Mouse (Mus musculus) adipocyte (in vitro differentiated cells): ENCODE data around the gene Tex264.
"Not testable (repeated sequence)": the region's sequence is repeated elsewhere in the genome, so short reads cannot be mapped to it uniquely, and the experiment has no call there.

Experiments used
- DNase-seq: peaks from one replicate; pipeline ENCODE4 v3.0.0-alpha.2; 2016; ENCODE audit warnings: low spot score

Gene Tex264

DNA sequence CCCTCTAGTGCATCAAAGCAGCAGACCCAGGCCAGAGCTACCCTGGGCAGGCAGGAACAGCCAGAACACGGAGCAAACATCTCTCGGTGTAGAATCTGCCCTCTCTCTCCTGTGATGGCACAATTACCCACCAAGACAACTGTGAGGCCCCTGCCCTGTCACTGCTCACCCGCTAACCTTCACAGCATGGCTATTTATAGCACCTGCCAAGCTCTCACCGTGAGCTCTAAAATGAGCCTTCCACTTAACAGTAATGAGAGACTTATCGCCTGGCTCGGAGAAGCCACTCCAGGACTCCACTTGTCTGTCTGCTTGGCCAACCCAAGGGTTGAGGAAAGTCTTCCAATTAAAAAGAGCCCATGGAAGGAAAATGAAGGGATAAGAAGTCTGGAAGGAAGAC is 22.5 kb downstream of the Tex264 start:
- no peak for DNase-seq

DNA sequence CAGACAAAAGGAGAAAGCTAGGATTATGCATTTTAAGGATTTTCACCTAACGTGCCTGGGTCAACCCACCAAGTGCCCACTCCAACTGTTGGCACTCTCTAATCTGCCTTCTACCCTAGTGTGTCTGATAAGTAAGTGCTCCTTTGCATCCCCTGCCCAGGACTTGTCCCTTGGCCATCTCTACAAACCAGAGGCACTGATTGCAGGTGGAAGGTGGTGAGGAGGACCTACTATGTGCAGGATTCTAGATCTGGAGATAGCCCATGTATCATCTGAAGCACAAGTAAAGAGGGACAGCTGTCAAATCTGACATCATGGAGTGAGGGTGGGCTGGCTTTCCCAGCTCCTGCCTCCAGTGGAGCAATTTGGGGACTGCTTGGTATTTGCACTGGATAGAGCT is 25.8 kb downstream of the Tex264 start:
- no peak for DNase-seq

- no peak for DNase-seq
Observed at GRCm38 (mm10) chr9:106659441-106659840, 26.3 kb downstream of the Tex264 start.

DNA sequence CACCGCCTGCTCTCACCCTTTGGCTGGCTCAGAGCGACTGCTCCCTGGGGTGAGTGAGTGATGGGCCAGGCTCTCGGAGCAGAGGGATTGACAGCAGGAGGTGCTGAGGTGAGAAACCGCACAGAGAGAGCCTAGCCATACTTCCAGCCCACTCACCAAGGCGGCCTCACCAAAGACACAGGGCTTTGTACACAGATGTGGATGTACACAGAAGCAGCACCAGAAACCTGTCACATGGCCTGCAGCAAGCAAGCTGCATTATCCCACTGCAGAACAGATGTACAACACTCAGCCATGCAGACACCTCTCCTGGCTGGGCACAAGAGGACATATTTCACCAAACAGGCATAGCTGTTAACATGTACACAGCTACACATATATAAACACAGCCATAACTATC is 28.1 kb downstream of the Tex264 start:
- DNase-seq, result no peak

DNA sequence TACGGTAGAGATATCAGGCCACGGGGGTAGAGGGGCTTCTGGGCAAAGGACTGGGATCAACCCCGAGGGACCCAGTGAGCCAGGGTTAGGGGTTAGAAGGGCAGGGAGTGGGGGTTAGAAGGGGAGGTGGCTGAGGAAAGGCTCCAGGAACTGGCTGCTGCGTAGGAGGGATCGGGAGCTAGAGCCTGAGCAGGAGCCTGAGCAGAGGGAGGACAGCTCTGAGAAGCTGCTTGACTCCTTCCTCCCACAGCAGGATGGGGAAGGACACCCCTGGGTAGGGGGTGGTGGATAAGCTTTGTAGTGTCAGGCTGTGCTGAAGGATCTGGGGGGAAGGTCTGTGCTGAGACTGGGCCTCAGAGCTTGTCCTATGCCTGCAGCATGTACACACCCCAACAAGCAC is 28.9 kb downstream of the Tex264 start:
- DNase-seq, result no peak

GRCm38 (mm10) chr9:106655884-106656720 is 29.6 kb downstream of the Tex264 start, which contains the start of gene Grm2:
TSS of gene Grm2 (minus strand) at chr9:106656082.
- DNase-seq, result no peak

DNA sequence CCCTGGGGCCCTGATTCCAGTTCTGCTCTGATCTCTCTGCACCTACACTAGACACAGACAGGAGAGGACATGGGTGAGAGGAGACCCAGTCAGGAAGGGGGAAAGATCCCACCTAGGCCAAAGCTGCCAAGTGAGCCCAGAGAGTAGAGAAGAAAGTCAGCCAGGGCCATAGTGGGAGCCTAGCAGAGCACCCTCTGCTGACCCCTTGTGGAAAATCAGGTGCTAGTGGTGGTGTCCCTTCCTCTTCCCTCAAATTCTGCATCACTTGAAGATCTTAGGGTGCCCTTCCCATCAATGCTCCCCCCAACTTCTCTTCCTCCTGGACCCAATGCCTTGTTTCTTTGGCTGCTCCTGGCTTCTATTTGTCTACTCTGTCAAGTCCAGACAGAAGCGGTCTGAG is 33.0 kb downstream of the Tex264 start:
- DNase-seq, result peak; percentile 25

GRCm38 (mm10) chr9:106647226-106647625 is 38.5 kb downstream of the Tex264 start:
- DNase-seq, result no peak

DNA sequence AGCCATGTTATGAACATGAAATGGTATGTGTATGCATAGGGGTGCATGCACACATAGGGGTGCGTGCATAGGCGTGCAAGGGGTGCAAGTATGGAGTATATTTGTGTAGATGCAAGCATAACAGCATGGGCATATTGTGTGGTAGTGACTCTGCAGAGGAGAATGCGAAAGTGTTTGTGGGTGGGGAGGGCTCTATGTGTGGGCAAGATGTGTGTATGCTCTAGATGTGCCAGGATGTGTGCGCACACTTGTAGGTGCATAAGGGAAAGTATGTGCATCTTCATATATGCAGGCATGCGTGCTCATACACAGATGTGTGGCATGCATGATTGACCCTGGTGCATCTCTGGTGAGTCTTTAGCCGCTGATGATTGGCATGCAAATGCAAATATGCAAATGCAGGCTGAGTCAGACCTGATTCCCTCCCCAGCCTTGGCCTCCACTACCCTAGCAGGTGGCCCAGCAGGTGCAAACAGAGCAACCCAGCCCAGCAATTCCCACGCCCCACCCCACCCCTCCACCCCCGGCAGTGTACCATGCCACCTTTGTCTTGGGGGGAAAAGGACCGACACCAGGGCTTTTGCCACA is 39.9 kb downstream of the Tex264 start:
- no peak for DNase-seq

DNA sequence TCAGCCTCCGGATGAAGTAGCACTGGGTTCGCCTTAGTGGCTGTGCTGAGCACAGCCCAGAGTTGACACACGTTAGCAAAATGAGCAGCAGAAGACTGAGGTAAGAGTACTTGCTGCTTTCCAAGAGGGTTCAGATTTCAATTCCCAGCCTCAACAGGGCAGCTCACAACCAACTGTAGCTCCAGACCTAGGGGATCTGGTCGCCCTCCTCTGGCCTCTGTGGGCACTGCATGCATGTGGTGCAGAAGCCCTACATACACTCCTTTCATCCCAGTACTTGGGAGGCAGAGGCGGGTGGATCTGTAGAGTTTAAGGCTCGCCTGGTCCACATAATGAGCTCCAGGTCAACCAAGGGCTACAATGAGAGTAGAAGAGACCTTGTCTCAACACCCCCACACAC is 41.9 kb downstream of the Tex264 start:
- no peak for DNase-seq

DNA sequence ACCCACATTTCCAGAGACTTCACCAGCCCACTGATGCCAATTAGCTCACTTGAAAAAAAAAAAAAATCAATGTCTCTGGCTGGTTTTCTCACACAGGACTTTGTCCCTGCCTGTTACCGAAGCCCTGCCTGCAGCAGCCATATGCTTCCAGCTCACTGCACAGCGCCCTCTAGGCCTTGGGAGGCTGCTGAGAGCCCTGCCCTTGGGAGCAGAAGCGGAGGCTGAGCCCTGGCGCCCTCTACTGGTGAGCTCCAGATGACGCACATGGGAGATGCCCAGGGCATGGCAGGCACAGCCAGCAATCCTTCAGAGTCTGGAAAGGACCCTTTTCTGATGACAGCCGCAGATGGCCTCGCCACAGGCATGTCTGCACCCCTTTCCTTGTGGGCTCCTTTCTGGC is 42.6 kb downstream of the Tex264 start:
- DNase-seq, result peak; percentile 71

- DNase-seq, result no peak
Observed at GRCm38 (mm10) chr9:106641346-106641745, 44.4 kb downstream of the Tex264 start.

DNA sequence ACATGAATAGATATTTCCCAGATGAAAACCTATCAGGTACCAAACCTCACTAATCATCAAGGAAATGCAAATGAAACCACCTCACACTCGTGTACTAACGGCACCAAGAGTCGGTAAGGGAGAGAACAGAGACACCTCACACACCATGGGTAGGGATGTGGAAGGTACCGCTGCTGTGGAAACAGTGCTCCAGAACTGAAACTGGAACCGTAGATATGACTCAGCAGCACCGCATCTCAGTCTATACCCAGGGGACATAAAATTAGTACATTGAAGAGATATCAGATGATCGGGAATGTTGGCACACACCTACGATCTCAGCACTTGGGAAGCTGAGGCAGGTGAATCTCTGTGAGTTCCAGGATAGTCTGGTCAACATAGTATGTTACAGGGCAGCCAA is 47.6 kb downstream of the Tex264 start:
- DNase-seq, result no peak

GRCm38 (mm10) chr9:106632185-106632584 is 53.5 kb downstream of the Tex264 start:
- DNase-seq, result no peak

GRCm38 (mm10) chr9:106627796-106628195 is 57.9 kb downstream of the Tex264 start:
- DNase-seq, result not testable (repeated sequence)

GRCm38 (mm10) chr9:106626282-106626681 is 59.4 kb downstream of the Tex264 start, which contains the start of gene Iqcf6:
TSS of gene Iqcf6 (plus strand) at chr9:106626582.
- no peak for DNase-seq

- no peak for DNase-seq
Observed at GRCm38 (mm10) chr9:106617496-106617895, 68.2 kb downstream of the Tex264 start.

DNA sequence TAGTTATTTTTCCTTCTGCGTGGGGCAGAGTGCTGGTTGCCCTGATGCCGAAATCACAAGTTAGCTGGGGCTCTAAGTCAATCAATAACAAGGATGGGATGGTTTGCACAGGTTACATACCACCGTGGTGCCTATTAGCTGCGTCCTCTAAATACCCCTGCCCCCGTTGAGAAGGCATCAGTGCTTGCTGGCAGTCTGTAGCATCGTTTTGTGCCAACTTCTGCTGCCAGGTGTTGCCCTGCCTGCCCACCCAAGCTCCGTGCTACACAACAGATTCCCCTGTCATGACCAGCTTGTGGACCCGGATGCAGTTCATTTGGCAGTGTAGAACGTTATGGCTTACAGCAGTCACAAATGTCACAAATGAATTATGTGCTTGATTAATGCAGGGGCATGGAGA is 69.4 kb downstream of the Tex264 start:
- no peak for DNase-seq

DNA sequence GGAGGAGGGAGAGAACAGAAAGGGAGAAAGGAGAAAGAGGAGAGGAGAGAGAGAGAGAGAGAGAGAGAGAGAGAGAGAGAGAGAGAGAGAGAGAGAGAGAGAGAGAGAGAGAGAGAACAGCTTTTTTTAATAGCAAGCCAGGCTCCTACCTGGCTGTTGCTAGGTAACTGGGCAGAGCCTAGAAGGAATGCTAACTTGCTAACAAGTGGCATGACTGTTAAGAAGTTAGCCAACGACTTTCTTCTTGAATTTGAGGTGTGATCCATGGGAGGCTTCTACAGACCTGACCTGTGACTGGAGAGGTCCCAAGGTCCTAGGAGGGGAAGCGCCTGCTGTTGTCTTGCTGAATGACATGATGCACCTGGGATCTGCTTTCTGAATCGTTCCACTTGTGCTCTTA is 71.1 kb downstream of the Tex264 start:
- DNase-seq, result no peak

- DNase-seq, result no peak
Observed at GRCm38 (mm10) chr9:106613951-106614350, 71.8 kb downstream of the Tex264 start.

DNA sequence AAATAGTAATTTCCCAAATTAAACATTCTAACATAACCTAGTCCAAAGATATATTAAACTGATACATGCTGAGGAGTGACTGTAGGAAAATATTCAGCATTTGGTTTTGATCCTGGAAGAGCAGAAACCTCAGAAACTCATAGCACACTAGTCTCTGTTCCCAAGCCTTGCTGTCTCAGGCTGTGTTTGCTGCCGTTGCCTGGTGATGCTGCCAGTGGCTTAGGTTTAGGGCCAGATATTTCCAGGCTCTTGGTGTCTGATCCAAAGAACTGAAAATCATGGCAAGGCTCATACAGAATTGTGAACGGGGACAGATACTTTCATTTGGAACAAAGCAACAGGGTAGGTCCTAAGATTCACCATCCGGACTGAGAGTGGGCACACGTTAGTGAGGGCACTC is 75.0 kb downstream of the Tex264 start:
- no peak for DNase-seq
